Mouse (Mus musculus) gastrocnemius, adult 18-20 months (tissue): Measurements from ENCODE around the gene Tlx3. TPM values are rescaled to one million over a fixed set of nuclear protein-coding genes. Genes with fewer than 3 reads are reported as not detected.

Experiments
- DNase-seq: peaks from one replicate; pipeline ENCODE4 v3.0.0; 2021; ENCODE audit warnings: low spot score
- total RNA-seq, 2 experiments: library from RNA; stranded (reverse); gene quantifications; 2 replicates each; pipeline ENCODE4 v1.2.3; 2021

Tlx3 gene
- total RNA-seq, 2 experiments from 2014 or later = not detected

DNA sequence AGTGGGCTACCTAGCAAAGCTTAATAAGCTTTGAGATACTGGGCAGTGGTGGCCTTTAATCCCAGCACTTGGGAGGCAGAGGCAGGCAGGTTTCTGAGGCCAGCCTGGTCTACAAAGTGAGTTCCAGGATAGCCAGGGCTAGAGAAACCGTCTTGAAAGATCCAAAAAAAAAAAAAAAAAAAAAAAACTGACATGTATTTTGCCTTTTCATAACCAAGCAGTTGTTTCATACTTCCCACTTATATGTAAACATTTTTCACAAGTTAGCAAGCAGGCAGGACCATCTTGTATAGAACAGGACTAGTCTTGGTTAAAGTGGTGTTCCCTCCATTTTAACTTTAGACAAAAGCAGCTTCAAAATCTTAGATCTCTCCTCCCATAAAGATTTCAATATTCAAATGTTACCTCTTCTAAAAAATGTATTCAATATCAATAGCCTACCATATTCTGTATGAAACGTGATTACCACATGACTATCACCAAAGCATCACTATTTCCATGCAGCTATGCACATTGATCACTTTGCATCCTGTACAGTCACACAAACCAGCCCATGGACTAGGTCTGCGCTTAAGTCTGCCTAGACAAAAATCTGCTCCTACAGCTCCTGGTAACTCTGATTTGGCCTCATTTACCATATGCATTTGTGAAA, 52.1 kb downstream of the Tlx3 start:
- no peak for DNase-seq

Other genes with a start within 250 kb of the Tlx3 start
- gene Fgf18, start 56.2 kb downstream of the Tlx3 start, total RNA-seq = 1 to 10 TPM; 1.0 to 1.1 TPM
- gene Npm1, start 40.4 kb downstream of the Tlx3 start, total RNA-seq = 100 to 1,000 TPM; 118 to 128 TPM
- not detected for gene Gm12117, start 73.1 kb upstream of the Tlx3 start, total RNA-seq